Mouse (Mus musculus) inflammation-experienced regulatory T-cells (primary cell): ENCODE data around the gene 1700066M21Rik. TPM values are rescaled to one million over a fixed set of nuclear protein-coding genes. Genes with fewer than 3 reads are reported as not detected.

Experiments
- polyA plus RNA-seq, 2 experiments: library from polyadenylated mRNA; unstranded; fragments of 100-300 nt; shearing (Covaris generic); gene quantifications; one replicate each; pipeline ENCODE4 v1.2.1; 2017

The 1700066M21Rik gene
- 1 to 10 TPM; 8.0 to 8.3 TPM for polyA plus RNA-seq

DNA sequence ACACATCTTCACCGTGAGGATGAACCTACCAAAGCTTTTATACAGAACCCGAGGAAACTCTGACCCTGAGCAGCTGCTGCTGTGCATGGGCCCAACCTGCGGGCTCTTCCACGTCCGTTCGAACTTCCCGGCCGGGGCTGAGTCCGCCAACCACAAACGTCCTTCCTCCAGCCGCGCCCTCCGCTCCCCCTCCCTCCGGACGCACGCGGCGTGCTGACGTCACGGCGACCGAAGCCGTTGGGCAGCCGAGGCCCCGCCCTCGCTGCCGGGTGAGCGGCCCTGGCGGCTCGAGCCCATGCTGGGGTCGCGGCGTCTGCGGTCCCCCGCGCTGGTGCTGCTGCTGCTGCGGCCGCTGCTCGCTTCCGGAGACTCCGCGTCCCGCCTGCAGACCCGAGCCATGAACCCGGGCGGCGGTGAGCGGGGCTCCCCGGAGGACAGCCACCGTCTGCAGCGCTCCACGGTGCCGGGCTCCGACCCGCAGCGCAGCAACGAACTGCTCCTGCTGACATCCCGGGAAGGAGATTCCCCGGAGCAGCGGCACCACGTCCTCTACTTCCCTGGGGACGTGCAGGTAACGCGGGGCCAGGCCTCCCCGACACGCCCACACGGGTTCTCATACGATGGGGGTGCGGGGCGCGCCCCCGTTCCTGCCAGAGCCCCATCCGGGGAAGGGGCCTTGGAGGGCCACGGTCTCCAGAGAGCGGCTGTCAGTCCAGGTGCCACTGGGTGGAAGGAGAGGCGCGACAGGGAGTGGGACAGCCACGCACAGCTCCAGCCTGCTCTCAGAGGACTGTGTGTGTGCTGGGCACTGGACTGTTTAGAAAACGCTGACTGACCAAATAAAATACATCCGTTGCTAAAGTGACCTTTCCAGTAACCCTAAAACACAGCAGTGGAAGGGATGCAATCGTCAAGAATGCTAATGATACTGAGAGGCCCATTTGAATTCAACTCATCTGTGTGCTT, at the start of gene 1700066M21Rik:
1700066M21Rik (plus strand) TSS at position 245 of the 966 bp plus-strand sequence.

DNA sequence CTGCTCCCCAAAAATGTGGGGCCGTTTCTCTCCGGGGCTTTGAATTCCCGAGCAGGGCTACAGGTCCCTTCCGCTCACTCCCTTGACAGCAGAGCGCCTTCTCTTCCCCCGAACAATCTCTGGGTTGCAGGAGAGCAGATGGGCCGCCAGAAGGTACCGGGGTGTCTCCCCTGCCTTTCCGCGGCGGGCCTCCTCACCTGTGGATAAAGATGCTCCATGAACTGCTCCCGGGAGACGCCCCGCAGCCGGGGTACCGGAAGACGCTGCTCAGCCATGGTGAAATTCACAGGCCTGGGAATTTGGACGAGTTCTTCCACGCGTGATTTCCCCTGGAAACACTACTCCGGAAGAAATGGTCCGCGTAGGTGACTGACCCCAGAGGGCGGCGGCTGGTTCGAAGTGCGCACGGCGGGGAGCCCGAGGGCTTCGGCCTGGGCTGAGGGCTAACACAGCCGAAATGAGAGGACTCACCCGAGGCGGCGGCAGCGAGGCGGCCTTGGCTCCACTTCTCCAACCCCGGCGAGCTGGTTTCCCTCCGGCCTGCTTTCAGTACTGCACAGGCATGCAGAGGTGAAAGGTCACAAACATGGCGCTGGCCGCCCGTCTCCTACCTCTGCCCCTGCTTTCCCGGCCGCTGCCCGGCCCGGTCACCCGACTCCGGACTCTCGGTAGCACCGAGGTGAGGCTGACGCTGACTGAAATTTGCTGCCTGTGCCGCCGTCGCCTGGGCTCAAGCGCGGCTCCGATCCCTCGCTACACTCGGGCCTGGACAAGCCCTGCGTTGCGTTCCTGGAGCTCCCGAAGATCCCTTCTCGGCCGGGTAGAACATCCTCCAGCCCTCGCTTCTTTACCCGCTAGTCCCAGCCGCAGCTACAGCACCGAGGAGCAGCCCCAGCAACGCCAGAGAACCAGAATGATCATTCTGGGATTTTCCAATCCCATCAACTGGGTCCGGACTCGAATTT, 29.0 kb downstream of the 1700066M21Rik start, which contains the start of the genes Maip1 and Tyw5:
Maip1 (plus strand) TSS at position 142 of the 965 bp plus-strand sequence.
Tyw5 (minus strand) TSS at position 915 of the 965 bp plus-strand sequence.

Other genes starting within 250 kb of the 1700066M21Rik start
- gene Maip1, start 28.7 kb downstream of the 1700066M21Rik start, polyA plus RNA-seq, result 1 to 10 TPM; 9.3 to 9.6 TPM
- gene Tyw5, start 29.5 kb downstream of the 1700066M21Rik start, polyA plus RNA-seq, result 10 to 100 TPM; 25.6 to 28.1 TPM